Mouse (Mus musculus) midbrain, postnatal 0 days (tissue): ENCODE data around the gene Nfkbie. TPM values are rescaled to one million over a fixed set of nuclear protein-coding genes. Genes with fewer than 3 reads are reported as not detected.

Source experiments
- ATAC-seq: fragments of 200-750 bp; cut with Nextera tagmentation; 2 replicates; pipeline ENCODE4 v1.8.0; 2017; ENCODE audit warnings: moderate number of reproducible peaks, mild to moderate bottlenecking, moderate TSS enrichment, moderate library complexity; ENCODE audit not compliant: low FRiP score
- DNase-seq: peaks from one replicate; pipeline ENCODE4 v3.0.0-alpha.2; 2015; ENCODE audit warnings: low spot score
- H3K27ac ChIP-seq: fragments of 300-500 bp; sonication (generic); 2 replicates; pipeline ENCODE4 v1.5.1; 2014; ENCODE audit warnings: low read depth, mild to moderate bottlenecking, low read length, mixed read lengths
- H3K27me3 ChIP-seq: fragments of 300-500 bp; sonication (generic); 2 replicates; pipeline ENCODE4 v1.6.1; 2014; ENCODE audit warnings: low read length, control low read depth, mixed read lengths; ENCODE audit not compliant: insufficient read depth
- H3K36me3 ChIP-seq: fragments of 300-500 bp; sonication (generic); 2 replicates; pipeline ENCODE4 v1.6.1; 2014; ENCODE audit warnings: low read length, control low read depth, mixed read lengths; ENCODE audit not compliant: insufficient read depth
- H3K4me1 ChIP-seq: fragments of 300-500 bp; sonication (generic); 2 replicates; pipeline ENCODE4 v1.6.1; 2014; ENCODE audit warnings: mild to moderate bottlenecking, control low read depth, antibody characterized with exemption, low read length, mixed read lengths; ENCODE audit not compliant: insufficient read depth
- H3K4me2 ChIP-seq: fragments of 300-500 bp; sonication (generic); 2 replicates; pipeline ENCODE4 v1.6.1; 2014; ENCODE audit warnings: low read depth, mild to moderate bottlenecking, low read length, mixed read lengths; ENCODE audit not compliant: poor library complexity, severe bottlenecking
- H3K4me3 ChIP-seq: fragments of 300-500 bp; sonication (generic); 2 replicates; pipeline ENCODE4 v1.5.1; 2014; ENCODE audit warnings: low read depth, mild to moderate bottlenecking, low read length, moderate library complexity
- H3K9ac ChIP-seq: fragments of 300-500 bp; sonication (generic); replicated peaks from 2 replicates; pipeline ENCODE4 v1.6.1; 2014; ENCODE audit warnings: mild to moderate bottlenecking, low read length, moderate library complexity, mixed read lengths; ENCODE audit not compliant: poor library complexity, severe bottlenecking
- H3K9me3 ChIP-seq: fragments of 300-500 bp; sonication (generic); 2 replicates; pipeline ENCODE4 v1.6.1; 2016; ENCODE audit warnings: low read length, control low read depth
- CTCF ChIP-seq: IDR thresholded peaks from 2 replicates; pipeline ENCODE4 v1.5.1; 2016; ENCODE audit warnings: antibody characterized with exemption, mild to moderate bottlenecking
- WGBS: fragments of 180-500 bp; shearing (Covaris S2); extraction: QIAGEN DNeasy Blood & Tissue Kit; methylation state at CpG from one replicate; pipeline ENCODE4 v1.1.7; 2014; 5-methylcytosine and 5-hydroxymethylcytosine counted together
- polyA plus RNA-seq: library from polyadenylated mRNA; unstranded; fragments of >200 nt; fragmentation: Nextera tagmentation; extraction: Ambion mirVana; gene quantifications from 2 replicates; pipeline ENCODE4 v1.2.1, GENCODE M21; 2015
- total RNA-seq: library from RNA; depleted of rRNA; stranded (reverse); fragments of >200 nt; gene quantifications from 2 replicates; pipeline ENCODE4 v1.2.3, GENCODE M21; 2014

Nfkbie gene
- total and polyA plus RNA-seq, 2 experiments from 2014 or later, result 2.5 to 4.8 TPM

DNA sequence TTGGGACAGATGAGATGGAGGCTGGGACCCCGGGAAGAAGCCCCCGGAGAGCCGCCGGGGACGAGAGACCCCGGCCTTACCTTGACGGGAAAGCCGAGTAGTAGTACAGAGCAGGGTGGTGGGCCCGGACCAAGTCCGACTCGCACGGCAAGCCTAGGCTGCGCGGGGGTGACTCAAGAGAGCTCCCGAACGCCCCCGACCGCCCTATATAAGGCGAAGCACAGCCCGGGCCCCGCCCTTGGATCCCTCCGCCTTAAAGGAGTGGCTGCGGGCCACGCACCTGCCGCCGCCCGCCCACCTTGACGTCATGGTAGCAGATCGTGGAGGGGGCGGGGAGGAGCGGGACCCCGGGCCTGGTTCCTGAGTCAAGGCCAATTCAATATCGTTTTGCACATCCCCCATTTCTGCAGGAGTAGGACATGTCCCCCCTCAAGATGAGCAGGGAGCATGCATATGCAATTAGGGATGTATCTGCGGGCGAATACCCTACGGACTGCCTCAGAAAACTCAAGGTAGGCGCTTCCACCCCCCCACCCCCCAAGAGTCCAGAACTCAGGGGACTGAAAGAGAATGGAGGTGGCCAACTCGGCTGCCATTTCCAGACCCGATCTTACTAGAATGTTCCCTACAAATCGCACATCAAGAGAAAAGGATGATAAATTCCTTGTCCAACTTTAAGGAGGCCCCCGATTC lies 17.7 kb downstream of the Nfkbie start, which contains the start of gene Hsp90ab1:
Gene Hsp90ab1 (minus strand): TSS at position 185 of the 693 bp plus-strand sequence.
- WGBS, result 0% methylated on average over 39 of the region's 41 CpGs
- peak; percentile 87 for ATAC-seq

GRCm38 (mm10) chr17:45573780-45574123 lies 18.2 kb downstream of the Nfkbie start:
- no peak for TF ChIP-seq CTCF
- Histone ChIP-seq H3K4me3 (peak overlapping the region; percentile 100), H3K27me3 (no peaks in the 10 kb centered on the region), H3K9me3 (no peaks in the 10 kb centered on the region), H3K4me1 (peaks cover 7% of the 10 kb centered on the region), H3K9ac (peak overlapping the region; percentile 99), H3K36me3 (peaks cover 27% of the 10 kb centered on the region), H3K4me2 (peak overlapping the region; percentile 72), H3K27ac (peak overlapping the region; percentile 97)
- ATAC-seq (peak; percentile 74), DNase-seq (peak; percentile 97)
- 0% methylated on average over 18 of the region's 18 CpGs for WGBS

More for the DNA sequence above, 17.7 kb downstream of the Nfkbie start, which contains the start of gene Hsp90ab1:
- peak within 1 kb of the TSS; percentile 100 for H3K4me3 ChIP-seq
- peak; percentile 98 for DNase-seq
- no peaks in the 10 kb centered on the region for H3K9me3 ChIP-seq
- H3K36me3 ChIP-seq, result peaks cover 32% of the 10 kb centered on the region
- peak within 1 kb of the TSS; percentile 97 for H3K27ac ChIP-seq
- no peak for TF ChIP-seq CTCF
- H3K4me1 ChIP-seq, result peaks cover 7% of the 10 kb centered on the region
- H3K27me3 ChIP-seq, result no peaks in the 10 kb centered on the region
- H3K4me2 ChIP-seq, result peak within 1 kb of the TSS; percentile 72
- peak within 1 kb of the TSS; percentile 99 for H3K9ac ChIP-seq

DNA sequence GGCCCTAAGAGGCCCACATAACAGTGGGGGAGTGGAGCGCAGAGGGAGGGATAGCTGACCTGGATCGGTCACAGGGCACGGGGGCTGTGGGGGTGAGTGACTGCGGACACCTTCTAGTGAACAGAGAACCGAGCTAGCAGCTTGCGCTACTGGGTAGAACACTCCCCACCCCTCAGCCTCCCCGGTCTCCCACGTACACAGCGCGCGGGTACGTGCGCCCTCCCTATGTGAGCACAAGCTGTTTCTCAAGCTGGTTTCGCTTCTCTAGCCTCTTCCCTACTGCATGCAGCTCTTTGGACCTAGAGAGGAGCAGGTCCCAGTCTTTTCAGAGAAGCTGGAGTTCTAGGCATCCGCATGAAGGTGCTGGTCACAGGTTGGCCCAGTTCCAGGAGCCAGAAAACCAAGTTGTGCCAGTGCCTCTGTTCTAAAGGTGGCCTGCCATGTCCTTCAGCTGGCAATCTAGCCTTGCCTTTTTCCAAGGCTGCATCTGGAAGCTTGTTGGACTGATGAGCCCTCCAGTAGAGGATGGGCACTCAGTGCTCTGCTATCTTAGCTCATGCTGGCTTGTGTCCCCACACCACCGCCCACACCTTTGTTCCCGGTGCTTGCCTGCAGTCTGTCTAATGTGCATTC lies 18.7 kb downstream of the Nfkbie start:
- ATAC-seq (peak; percentile 57), DNase-seq (peak; percentile 77)
- Histone ChIP-seq H3K4me3 (peak overlapping the region; percentile 100), H3K9ac (peak overlapping the region; percentile 99), H3K36me3 (peaks cover 22% of the 10 kb centered on the region), H3K4me1 (peaks cover 7% of the 10 kb centered on the region), H3K27me3 (no peaks in the 10 kb centered on the region), H3K4me2 (peak overlapping the region; percentile 72), H3K27ac (peak overlapping the region; percentile 97), H3K9me3 (no peaks in the 10 kb centered on the region)
- TF ChIP-seq CTCF, result no peak
- WGBS, result under 1% methylated on average over 17 of the region's 17 CpGs

DNA sequence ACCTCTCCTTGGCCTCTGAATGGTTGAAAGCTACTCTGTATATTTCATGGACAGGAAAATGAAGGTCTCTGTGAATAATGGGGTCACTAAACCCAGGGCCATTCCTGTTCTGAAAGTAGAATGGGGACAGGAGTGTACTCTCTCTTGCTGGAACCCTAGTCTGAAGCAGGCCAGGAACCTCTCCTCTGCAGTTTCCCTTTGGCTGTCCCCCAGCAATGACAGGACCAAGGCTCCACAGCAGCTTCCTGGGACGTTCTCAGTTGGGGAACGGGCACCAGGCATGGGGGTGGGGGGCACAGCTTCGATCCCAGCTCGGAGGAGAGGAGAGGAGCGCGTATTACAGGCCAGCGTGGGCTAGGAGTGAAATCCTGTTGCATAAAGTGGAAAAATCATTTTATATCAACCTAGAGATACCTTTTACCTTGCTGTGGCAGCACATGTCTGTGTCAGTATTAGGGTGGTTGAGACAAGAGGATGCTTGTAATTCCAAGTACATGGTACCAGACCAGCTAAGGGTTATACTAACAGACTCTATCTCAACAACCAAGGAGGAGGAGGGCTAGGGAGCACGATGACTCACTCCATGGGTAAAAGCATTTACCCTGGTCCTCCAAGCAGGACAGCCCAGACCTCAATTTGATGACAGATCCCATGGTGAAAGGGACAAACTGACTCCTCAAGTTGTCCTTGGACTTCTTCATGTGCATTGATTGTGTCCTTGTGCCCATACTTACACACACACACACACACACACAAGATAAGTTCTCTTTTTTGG lies 19.8 kb downstream of the Nfkbie start:
- Histone ChIP-seq H3K4me1 (peaks cover 7% of the 10 kb centered on the region), H3K4me3 (no peak overlapping the region), H3K9me3 (no peaks in the 10 kb centered on the region), H3K36me3 (peaks cover 11% of the 10 kb centered on the region), H3K9ac (peak overlapping the region; percentile 13; the same call in 1 of the 2 replicates), H3K4me2 (peak overlapping the region; percentile 72), H3K27me3 (no peaks in the 10 kb centered on the region), H3K27ac (peak overlapping the region; percentile 97)
- ATAC-seq, result no peak
- no peak for TF ChIP-seq CTCF
- DNase-seq, result no peak
- 89% methylated on average over 8 of the region's 8 CpGs for WGBS

GRCm38 (mm10) chr17:45578242-45578641 lies 22.7 kb downstream of the Nfkbie start:
- no peak for TF ChIP-seq CTCF
- no peaks in the 10 kb centered on the region for H3K36me3 ChIP-seq
- H3K9me3 ChIP-seq, result no peaks in the 10 kb centered on the region
- DNase-seq (no peak), ATAC-seq (no peak)
- no peak overlapping the region for H3K9ac ChIP-seq
- no peak overlapping the region for H3K27ac ChIP-seq
- 55% methylated on average over 5 of the region's 5 CpGs for WGBS
- H3K27me3 ChIP-seq, result no peaks in the 10 kb centered on the region
- H3K4me3 ChIP-seq, result no peak overlapping the region
- H3K4me1 ChIP-seq, result peaks cover 7% of the 10 kb centered on the region
- no peak overlapping the region for H3K4me2 ChIP-seq
